In genomic region chr5:34325286-34325685, GRCm38 (mm10) we compare ENCODE assay signal across 25 mouse cellular contexts. TPM values are rescaled to one million over a fixed set of nuclear protein-coding genes. Genes with fewer than 3 reads are reported as not detected.
"Had no signal": no experiment of that assay in that cellular context is flagged by ENCODE, and none has a peak within 500 bp of the region (broad histone marks: within the 10 kb centered on the region; RNA-seq: fewer than 3 reads in every experiment).

No protein-coding gene starts in this region.

- DNase-seq: kidney, adult 18-20 months; kidney, adult 9 months; kidney, postnatal 14 days; kidney, postnatal 4 days; layer of hippocampus, adult 9-11 months; liver; lung, adult 18-20 months; lung, postnatal 10 days; lung, postnatal 36 days; retina, postnatal 1 day; right cerebral cortex, postnatal 25 days; spleen, adult 18-20 months; thymus, adult 18-20 months; thymus, postnatal 36 days had no signal

- H3K4me3 ChIP-seq: layer of hippocampus, adult 2 months; limb, embryonic 10.5 days; limb, embryonic 13.5 days; liver, embryonic 12.5 days; liver, embryonic 15.5 days; lung, embryonic 15.5 days; myocyte; neural tube, embryonic 13.5 days; stomach, embryonic 15.5 days had no signal

- H3K9me3 ChIP-seq: limb, embryonic 10.5 days; liver, embryonic 15.5 days; lung, embryonic 15.5 days; neural tube, embryonic 13.5 days; stomach, embryonic 15.5 days had no signal

- H3K9ac ChIP-seq: limb, embryonic 13.5 days; liver, embryonic 12.5 days; liver, embryonic 15.5 days; lung, embryonic 15.5 days; neural tube, embryonic 13.5 days; stomach, embryonic 15.5 days had no signal

- H3K4me2 ChIP-seq: limb, embryonic 13.5 days; liver, embryonic 12.5 days; liver, embryonic 15.5 days; lung, embryonic 15.5 days; midbrain, embryonic 11.5 days; neural tube, embryonic 13.5 days; stomach, embryonic 15.5 days had no signal

- H3K27me3 ChIP-seq: lung, embryonic 15.5 days; neural tube, embryonic 13.5 days; stomach, embryonic 15.5 days had no signal

- H3K36me3 ChIP-seq: limb, embryonic 10.5 days; limb, embryonic 13.5 days; liver, embryonic 12.5 days; liver, embryonic 15.5 days; lung, embryonic 15.5 days; neural tube, embryonic 13.5 days; stomach, embryonic 15.5 days had no signal

- ATAC-seq: liver, embryonic 12.5 days had no signal

- H3K27ac ChIP-seq: layer of hippocampus, adult 2 months; limb, embryonic 13.5 days; liver, embryonic 12.5 days; liver, embryonic 15.5 days; lung, embryonic 15.5 days; neural tube, embryonic 13.5 days; stomach, embryonic 15.5 days had no signal

RNA-seq across cellular contexts. Expression of gene Cfap99, which starts 36.9 kb away (rescaled TPM):
- polyA plus RNA-seq: kidney, embryonic 16.5 days; limb, embryonic 10.5 days; limb, embryonic 13.5 days; liver, embryonic 12.5 days; liver, embryonic 15.5 days; neural tube, embryonic 13.5 days; stomach, embryonic 15.5 days had no signal

RNA-seq across cellular contexts. Expression of gene Zfyve28, which starts 37.0 kb away (rescaled TPM):
- polyA plus RNA-seq: liver, embryonic 12.5 days had no signal
